Mouse (Mus musculus): ENCODE measurements around the gene Vmn2r6. TPM values are rescaled to one million over a fixed set of nuclear protein-coding genes. Genes with fewer than 3 reads are reported as not detected.
A peak's percentile ranks its signal among the peaks of the same experiment; 100 is the strongest.
"Not testable (repeated sequence)": the region's sequence is repeated elsewhere in the genome, so short reads cannot be mapped to it uniquely, and the experiment has no call there.

Gene Vmn2r6
- total RNA-seq (2021): under 1 TPM in 1 of 2 experiments, not detected in 1; 0.07 TPM

GRCm38 (mm10) chr3:64565730-64566129 is at the start of gene Vmn2r6:
Vmn2r6 (minus strand) TSS chr3:64565830.
- not testable (repeated sequence) for DNase-seq (ENCODE audit: extremely low spot score in 1 of 2, low spot score in 1 of 2)

- peak in 1 of 2 experiments; percentile 14 for DNase-seq (ENCODE audit: extremely low spot score in 1 of 2, low spot score in 1 of 2)
These were observed 22.0 kb upstream of the Vmn2r6 start for GRCm38 (mm10) chr3:64587618-64588017.

- DNase-seq (ENCODE audit: extremely low spot score in 1 of 2, low spot score in 1 of 2): not testable (repeated sequence)
These were observed 3.2 kb upstream of the Vmn2r6 start for GRCm38 (mm10) chr3:64568793-64569192.

GRCm38 (mm10) chr3:64523585-64523984 is 42.0 kb downstream of the Vmn2r6 start:
- DNase-seq (ENCODE audit: extremely low spot score in 1 of 2, low spot score in 1 of 2): not testable (repeated sequence)

GRCm38 (mm10) chr3:64509742-64510141 is 55.9 kb downstream of the Vmn2r6 start, which contains the start of gene Vmn2r5:
Vmn2r5 (minus strand) TSS chr3:64509842.
- DNase-seq (ENCODE audit: extremely low spot score in 1 of 2, low spot score in 1 of 2): not testable (repeated sequence)

Other genes starting within 250 kb of the Vmn2r6 start
- not detected for gene Vmn2r4, start 150.5 kb downstream of the Vmn2r6 start, total RNA-seq (2021)
- gene Vmn2r5, start 56.0 kb downstream of the Vmn2r6 start, total RNA-seq (2021): not detected